Mouse (Mus musculus): ENCODE measurements at regions not wholly inside any gene's neighbourhood (a gene's known extent, or its start where the extent isn't known, plus 50 kb on each side); places are given as distances from the start of the nearest gene placed in this dataset.

GRCm38 (mm10) chr2:115126625-115127369, 454.7 kb upstream of the BC052040 start:
- no peak overlapping the region for H3K4me3 ChIP-seq (replicated peaks; ENCODE audit: low read length)
- H3K36me3 ChIP-seq (ENCODE audit: insufficient read depth, low read length): no peaks in the 10 kb centered on the region
- TF ChIP-seq POU5F1 (IDR thresholded peaks at IDR 0.05; ENCODE audit: borderline replicate concordance, low read length): no peak
- no peak for TF ChIP-seq CTCF (conservative IDR thresholded peaks at IDR 0.05; ENCODE audit: low read length)
- no peak for TF ChIP-seq NANOG (IDR thresholded peaks at IDR 0.05; ENCODE audit: borderline replicate concordance, low read length)
- H3K9me3 ChIP-seq (ENCODE audit: low read length): no peaks in the 10 kb centered on the region
- no peaks in the 10 kb centered on the region for H3K27me3 ChIP-seq (ENCODE audit: insufficient read depth, low read length)
- H3K4me1 ChIP-seq (replicated peaks; ENCODE audit: low read depth, low read length): no peaks in the 10 kb centered on the region

GRCm38 (mm10) chr2:115131746-115132145, 449.8 kb upstream of the BC052040 start:
- no peak overlapping the region for H3K4me3 ChIP-seq (replicated peaks; ENCODE audit: low read length)
- H3K4me1 ChIP-seq (replicated peaks; ENCODE audit: low read depth, low read length): no peaks in the 10 kb centered on the region
- H3K27me3 ChIP-seq (ENCODE audit: insufficient read depth, low read length): no peaks in the 10 kb centered on the region
- H3K9me3 ChIP-seq (ENCODE audit: low read length): no peaks in the 10 kb centered on the region
- H3K36me3 ChIP-seq (ENCODE audit: insufficient read depth, low read length): no peaks in the 10 kb centered on the region
- TF ChIP-seq NANOG (IDR thresholded peaks at IDR 0.05; ENCODE audit: borderline replicate concordance, low read length) (no peak), POU5F1 (IDR thresholded peaks at IDR 0.05; ENCODE audit: borderline replicate concordance, low read length) (no peak), CTCF (conservative IDR thresholded peaks at IDR 0.05; ENCODE audit: low read length) (no peak)

- Histone ChIP-seq H3K27me3 (ENCODE audit: insufficient read depth, low read length) (no peaks in the 10 kb centered on the region), H3K9me3 (ENCODE audit: low read length) (no peaks in the 10 kb centered on the region), H3K4me1 (replicated peaks; ENCODE audit: low read depth, low read length) (no peaks in the 10 kb centered on the region), H3K36me3 (ENCODE audit: insufficient read depth, low read length) (no peaks in the 10 kb centered on the region), H3K4me3 (replicated peaks; ENCODE audit: low read length) (no peak overlapping the region)
- no peak for TF ChIP-seq NANOG (IDR thresholded peaks at IDR 0.05; ENCODE audit: borderline replicate concordance, low read length)
- TF ChIP-seq CTCF (conservative IDR thresholded peaks at IDR 0.05; ENCODE audit: low read length): no peak
- TF ChIP-seq POU5F1 (IDR thresholded peaks at IDR 0.05; ENCODE audit: borderline replicate concordance, low read length): no peak
Observed at GRCm38 (mm10) chr2:115132165-115132592, 449.3 kb upstream of the BC052040 start.

GRCm38 (mm10) chr2:115141416-115141815, 440.1 kb upstream of the BC052040 start:
- H3K36me3 ChIP-seq (ENCODE audit: insufficient read depth, low read length): no peaks in the 10 kb centered on the region
- H3K4me1 ChIP-seq (replicated peaks; ENCODE audit: low read depth, low read length): no peaks in the 10 kb centered on the region
- no peak overlapping the region for H3K4me3 ChIP-seq (replicated peaks; ENCODE audit: low read length)
- no peaks in the 10 kb centered on the region for H3K27me3 ChIP-seq (ENCODE audit: insufficient read depth, low read length)
- no peaks in the 10 kb centered on the region for H3K9me3 ChIP-seq (ENCODE audit: low read length)
- no peak for TF ChIP-seq CTCF (conservative IDR thresholded peaks at IDR 0.05; ENCODE audit: low read length)
- TF ChIP-seq NANOG (IDR thresholded peaks at IDR 0.05; ENCODE audit: borderline replicate concordance, low read length): no peak
- TF ChIP-seq POU5F1 (IDR thresholded peaks at IDR 0.05; ENCODE audit: borderline replicate concordance, low read length): no peak

- Histone ChIP-seq H3K27me3 (ENCODE audit: insufficient read depth, low read length) (no peaks in the 10 kb centered on the region), H3K36me3 (ENCODE audit: insufficient read depth, low read length) (no peaks in the 10 kb centered on the region), H3K9me3 (ENCODE audit: low read length) (no peaks in the 10 kb centered on the region), H3K4me3 (replicated peaks; ENCODE audit: low read length) (no peak overlapping the region), H3K4me1 (replicated peaks; ENCODE audit: low read depth, low read length) (no peaks in the 10 kb centered on the region)
- TF ChIP-seq NANOG (IDR thresholded peaks at IDR 0.05; ENCODE audit: borderline replicate concordance, low read length) (no peak), CTCF (conservative IDR thresholded peaks at IDR 0.05; ENCODE audit: low read length) (no peak), POU5F1 (IDR thresholded peaks at IDR 0.05; ENCODE audit: borderline replicate concordance, low read length) (no peak)
Observed at GRCm38 (mm10) chr2:115172111-115172510, 409.4 kb upstream of the BC052040 start.

- Histone ChIP-seq H3K4me3 (replicated peaks; ENCODE audit: low read length) (no peak overlapping the region), H3K36me3 (ENCODE audit: insufficient read depth, low read length) (no peaks in the 10 kb centered on the region), H3K27me3 (ENCODE audit: insufficient read depth, low read length) (no peaks in the 10 kb centered on the region), H3K4me1 (replicated peaks; ENCODE audit: low read depth, low read length) (no peaks in the 10 kb centered on the region), H3K9me3 (ENCODE audit: low read length) (no peaks in the 10 kb centered on the region)
- no peak for TF ChIP-seq NANOG (IDR thresholded peaks at IDR 0.05; ENCODE audit: borderline replicate concordance, low read length)
- TF ChIP-seq POU5F1 (IDR thresholded peaks at IDR 0.05; ENCODE audit: borderline replicate concordance, low read length): no peak
- TF ChIP-seq CTCF (conservative IDR thresholded peaks at IDR 0.05; ENCODE audit: low read length): no peak
Observed at GRCm38 (mm10) chr2:115177076-115177475, 404.4 kb upstream of the BC052040 start.

- Histone ChIP-seq H3K4me3 (replicated peaks; ENCODE audit: low read length) (no peak overlapping the region), H3K9me3 (ENCODE audit: low read length) (no peaks in the 10 kb centered on the region), H3K36me3 (ENCODE audit: insufficient read depth, low read length) (no peaks in the 10 kb centered on the region), H3K4me1 (replicated peaks; ENCODE audit: low read depth, low read length) (no peaks in the 10 kb centered on the region), H3K27me3 (ENCODE audit: insufficient read depth, low read length) (no peaks in the 10 kb centered on the region)
- TF ChIP-seq POU5F1 (IDR thresholded peaks at IDR 0.05; ENCODE audit: borderline replicate concordance, low read length) (no peak), NANOG (IDR thresholded peaks at IDR 0.05; ENCODE audit: borderline replicate concordance, low read length) (no peak)
Observed at GRCm38 (mm10) chr2:115177896-115178295, 403.6 kb upstream of the BC052040 start.

- Histone ChIP-seq H3K4me3 (replicated peaks; ENCODE audit: low read length) (no peak overlapping the region), H3K4me1 (replicated peaks; ENCODE audit: low read depth, low read length) (no peaks in the 10 kb centered on the region), H3K27me3 (ENCODE audit: insufficient read depth, low read length) (no peaks in the 10 kb centered on the region), H3K36me3 (ENCODE audit: insufficient read depth, low read length) (no peaks in the 10 kb centered on the region), H3K9me3 (ENCODE audit: low read length) (no peaks in the 10 kb centered on the region)
- TF ChIP-seq CTCF (conservative IDR thresholded peaks at IDR 0.05; ENCODE audit: low read length): no peak
- TF ChIP-seq POU5F1 (IDR thresholded peaks at IDR 0.05; ENCODE audit: borderline replicate concordance, low read length): no peak
- no peak for TF ChIP-seq NANOG (IDR thresholded peaks at IDR 0.05; ENCODE audit: borderline replicate concordance, low read length)
Observed at GRCm38 (mm10) chr2:115211191-115211590, 370.3 kb upstream of the BC052040 start.
